Mouse (Mus musculus) heart, embryonic 13.5 days (tissue): ENCODE measurements around the gene Wdr1. TPM values are rescaled to one million over a fixed set of nuclear protein-coding genes. Genes with fewer than 3 reads are reported as not detected.
"Not testable (repeated sequence)": the region's sequence is repeated elsewhere in the genome, so short reads cannot be mapped to it uniquely, and the experiment has no call there.

Experiments used
- ATAC-seq: fragments of 200-750 bp; cut with Nextera tagmentation; 2 replicates; pipeline ENCODE4 v1.8.0; 2017; ENCODE audit warnings: moderate TSS enrichment; ENCODE audit not compliant: insufficient number of reproducible peaks, low FRiP score, low TSS enrichment; ENCODE audit errors: extremely low read depth
- H3K27ac ChIP-seq: fragments of 300-500 bp; sonication (generic); replicated peaks from 2 replicates; pipeline ENCODE4 v1.5.1; 2015; ENCODE audit warnings: moderate library complexity, mild to moderate bottlenecking, inconsistent platforms
- H3K27me3 ChIP-seq: fragments of 300-500 bp; sonication (generic); replicated peaks from 2 replicates; pipeline ENCODE4 v1.6.1; 2015; ENCODE audit warnings: mild to moderate bottlenecking, inconsistent platforms
- H3K36me3 ChIP-seq: fragments of 300-500 bp; sonication (generic); 2 replicates; pipeline ENCODE4 v1.6.1; 2015; ENCODE audit warnings: mild to moderate bottlenecking, inconsistent platforms
- H3K4me1 ChIP-seq: fragments of 300-500 bp; sonication (generic); 2 replicates; pipeline ENCODE4 v1.6.1; 2015; ENCODE audit warnings: inconsistent platforms
- H3K4me2 ChIP-seq: fragments of 300-500 bp; sonication (generic); 2 replicates; pipeline ENCODE4 v1.6.1; 2015; ENCODE audit warnings: inconsistent platforms, mild to moderate bottlenecking, moderate library complexity
- H3K4me3 ChIP-seq: fragments of 300-500 bp; sonication (generic); 2 replicates; pipeline ENCODE4 v1.5.1; 2015; ENCODE audit warnings: moderate library complexity, mild to moderate bottlenecking, inconsistent platforms
- H3K9ac ChIP-seq: fragments of 300-500 bp; sonication (generic); 2 replicates; pipeline ENCODE4 v1.6.1; 2015; ENCODE audit warnings: inconsistent platforms, mild to moderate bottlenecking, moderate library complexity
- H3K9me3 ChIP-seq: fragments of 300-500 bp; sonication (generic); 2 replicates; pipeline ENCODE4 v1.6.1; 2016; ENCODE audit warnings: inconsistent platforms
- WGBS: fragments of 180-500 bp; shearing (Covaris S2); methylation state at CpG from one replicate; pipeline ENCODE4 v1.1.7; 2015; ENCODE audit warnings: mixed read lengths; 5-methylcytosine and 5-hydroxymethylcytosine counted together
- polyA plus RNA-seq: library from polyadenylated mRNA; unstranded; fragments of >200 nt; fragmentation: Nextera tagmentation; extraction: Ambion mirVana; gene quantifications from 2 replicates; pipeline ENCODE4 v1.2.1, GENCODE M21; 2015

Wdr1 gene
- polyA plus RNA-seq, 1 experiment from 2014 or later: 218 TPM

DNA sequence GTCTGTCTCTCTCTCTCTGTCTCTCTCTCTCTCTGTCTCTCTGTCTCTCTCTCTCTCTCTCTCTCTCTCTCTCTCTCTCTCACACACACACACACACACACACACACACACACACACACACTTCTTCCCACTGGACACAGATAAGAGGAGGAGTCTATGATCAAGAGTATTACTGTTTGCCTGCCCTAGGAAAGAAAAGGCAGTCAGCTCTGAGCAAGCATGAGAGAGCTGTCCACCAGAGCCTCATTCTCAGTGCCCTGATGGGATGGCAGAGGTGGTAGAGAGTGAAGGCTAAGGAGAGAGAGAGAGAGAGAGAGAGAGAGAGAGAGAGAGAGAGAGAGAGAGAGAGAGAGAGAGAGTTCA lies 83.5 kb downstream of the Wdr1 start:
- H3K4me2 ChIP-seq: peak overlapping the region; percentile 71
- ATAC-seq: peak; percentile 56; the same call in 1 of the 2 replicates
- peak overlapping the region; percentile 64 for H3K27ac ChIP-seq
- peak overlapping the region; percentile 63; the same call in 1 of the 2 replicates for H3K9ac ChIP-seq
- not testable (repeated sequence) for H3K9me3 ChIP-seq, H3K36me3 ChIP-seq
- peaks cover 22% of the 10 kb centered on the region for H3K4me1 ChIP-seq
- H3K27me3 ChIP-seq: peaks cover 19% of the 10 kb centered on the region; the same call in 1 of the 2 replicates
- H3K4me3 ChIP-seq: peak overlapping the region; percentile 46

DNA sequence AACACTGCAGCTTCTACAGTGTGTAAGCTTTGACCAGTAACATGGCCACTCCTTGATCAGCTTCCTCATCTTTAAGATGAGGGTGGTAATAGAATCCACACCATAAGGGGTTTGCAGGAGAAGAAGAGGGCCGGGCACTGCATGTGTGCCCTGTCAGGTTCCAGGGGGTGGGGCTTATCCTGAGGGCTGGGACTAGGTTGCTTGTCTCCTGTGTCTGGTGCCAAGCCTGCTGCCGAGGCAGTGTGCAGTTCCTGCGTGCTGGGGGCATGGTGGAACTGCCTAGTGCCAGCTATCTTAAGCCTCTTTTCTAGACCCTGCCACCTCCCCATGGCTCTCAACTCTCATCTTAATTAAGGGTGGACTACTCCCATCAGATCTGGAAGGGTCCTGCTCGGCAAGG lies 84.0 kb downstream of the Wdr1 start:
- H3K36me3 ChIP-seq: no peaks in the 10 kb centered on the region; the same call in 1 of the 2 replicates
- ATAC-seq: 0 out of 2 replicates have a peak, but pooled peaks have one; percentile 28
- H3K4me3 ChIP-seq: 0 out of 2 replicates have a peak overlapping the region, but pooled peaks have one; percentile 9
- WGBS: 33% methylated on average over 4 of the region's 4 CpGs
- no peak overlapping the region for H3K27ac ChIP-seq
- H3K9me3 ChIP-seq: no peaks in the 10 kb centered on the region
- peak overlapping the region; percentile 71 for H3K4me2 ChIP-seq
- H3K9ac ChIP-seq: no peak overlapping the region
- peaks cover 22% of the 10 kb centered on the region for H3K4me1 ChIP-seq
- H3K27me3 ChIP-seq: peaks cover 19% of the 10 kb centered on the region; the same call in 1 of the 2 replicates

DNA sequence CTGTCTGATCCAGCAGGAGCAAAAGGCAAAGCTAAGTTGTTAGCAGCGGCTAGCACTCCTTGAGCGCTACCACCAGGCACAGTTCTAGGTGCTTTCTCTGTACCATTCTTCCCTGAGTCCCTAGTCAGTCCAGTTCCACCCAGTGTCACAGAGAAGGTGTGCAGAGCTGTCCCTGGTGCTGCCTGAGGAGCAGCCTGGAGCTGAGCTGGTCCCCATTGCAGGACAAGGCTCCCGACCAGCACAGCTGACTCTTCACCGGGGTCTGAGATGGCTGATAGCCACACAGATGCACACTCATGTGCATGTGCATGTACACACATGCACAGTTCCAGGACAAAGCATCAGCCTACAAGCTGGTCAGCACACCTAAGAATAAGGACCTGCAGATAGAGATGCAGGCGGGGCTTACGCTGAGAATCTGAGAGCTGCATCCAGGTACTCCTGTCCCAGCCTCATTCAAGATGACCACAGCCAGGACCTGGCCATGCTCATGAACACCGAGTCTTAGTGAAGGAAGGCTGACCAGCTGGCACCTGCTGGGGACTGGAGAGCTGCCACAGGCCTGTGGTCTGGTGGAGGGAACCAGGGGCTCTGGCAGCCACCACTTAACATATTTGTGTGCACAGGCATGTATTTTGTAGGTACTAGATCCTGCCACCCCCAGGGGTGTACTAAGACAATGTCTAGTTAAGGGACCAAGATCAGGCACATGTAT lies 85.1 kb downstream of the Wdr1 start:
- Histone ChIP-seq H3K4me3 (no peak overlapping the region), H3K4me2 (no peak overlapping the region), H3K36me3 (no peaks in the 10 kb centered on the region; the same call in 1 of the 2 replicates), H3K27me3 (peaks cover 16% of the 10 kb centered on the region; the same call in 1 of the 2 replicates), H3K4me1 (peaks cover 22% of the 10 kb centered on the region), H3K9ac (no peak overlapping the region), H3K27ac (no peak overlapping the region), H3K9me3 (no peaks in the 10 kb centered on the region)
- WGBS: 74% methylated on average over 7 of the region's 7 CpGs
- ATAC-seq: no peak

DNA sequence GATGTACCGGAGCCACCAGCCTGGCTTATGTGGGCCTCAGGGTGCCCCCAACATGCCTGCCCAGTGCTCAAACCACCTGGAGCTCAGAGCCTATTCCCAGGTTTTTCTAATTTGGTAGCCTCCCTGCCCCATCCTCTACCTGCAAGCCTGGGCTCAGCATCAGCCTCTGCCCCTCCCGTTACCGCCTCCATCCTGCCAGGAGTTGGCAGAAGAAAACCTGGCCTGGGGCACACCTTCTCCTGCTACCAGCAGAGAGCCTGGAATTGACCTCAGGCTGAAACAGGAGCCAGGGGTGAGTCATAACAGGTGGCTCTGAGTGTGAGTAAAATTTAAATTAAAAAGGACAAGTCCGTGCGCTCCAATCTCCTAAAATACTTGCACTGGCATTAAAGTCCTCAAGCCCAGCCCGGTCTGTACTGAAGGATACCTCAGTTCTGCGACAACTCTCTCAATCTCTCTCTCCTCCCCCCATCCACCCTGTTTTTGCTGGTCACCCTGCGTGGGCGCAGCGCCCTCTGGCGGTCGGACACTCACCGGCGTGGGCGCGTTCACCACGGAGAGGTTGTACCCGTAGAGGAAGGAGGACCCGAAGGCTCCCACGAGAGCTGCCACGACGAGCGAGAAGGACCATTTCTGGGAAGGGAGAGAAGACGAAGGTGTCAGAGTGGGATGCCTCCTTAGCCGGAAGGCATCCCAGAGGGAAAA lies 86.0 kb downstream of the Wdr1 start:
- Histone ChIP-seq H3K9me3 (no peaks in the 10 kb centered on the region), H3K36me3 (no peaks in the 10 kb centered on the region; the same call in 1 of the 2 replicates), H3K27ac (no peak overlapping the region), H3K4me3 (no peak overlapping the region), H3K4me2 (no peak overlapping the region), H3K27me3 (0 out of 2 replicates have a peak, but pooled peaks cover 8% of the 10 kb centered on the region), H3K4me1 (peaks cover 22% of the 10 kb centered on the region), H3K9ac (no peak overlapping the region)
- WGBS: 83% methylated on average over 25 of the region's 25 CpGs
- no peak for ATAC-seq

Other genes starting within 250 kb of the Wdr1 start
- gene Drd5, start 243.9 kb downstream of the Wdr1 start, polyA plus RNA-seq: not detected in 2 replicates
- gene Slc2a9, start 60.1 kb downstream of the Wdr1 start, polyA plus RNA-seq: 0.27 and 0.42 TPM in 2 replicates
- 8.2 and 9.3 TPM in 2 replicates for gene Zfp518b, start 121.6 kb upstream of the Wdr1 start, polyA plus RNA-seq